Mouse (Mus musculus) layer of hippocampus, adult 11-12 months (tissue): ENCODE measurements around the gene Tmem91.

Source experiments
- DNase-seq: peaks from one replicate; pipeline ENCODE4 v3.0.0; 2022; ENCODE audit warnings: low spot score

Gene Tmem91

DNA sequence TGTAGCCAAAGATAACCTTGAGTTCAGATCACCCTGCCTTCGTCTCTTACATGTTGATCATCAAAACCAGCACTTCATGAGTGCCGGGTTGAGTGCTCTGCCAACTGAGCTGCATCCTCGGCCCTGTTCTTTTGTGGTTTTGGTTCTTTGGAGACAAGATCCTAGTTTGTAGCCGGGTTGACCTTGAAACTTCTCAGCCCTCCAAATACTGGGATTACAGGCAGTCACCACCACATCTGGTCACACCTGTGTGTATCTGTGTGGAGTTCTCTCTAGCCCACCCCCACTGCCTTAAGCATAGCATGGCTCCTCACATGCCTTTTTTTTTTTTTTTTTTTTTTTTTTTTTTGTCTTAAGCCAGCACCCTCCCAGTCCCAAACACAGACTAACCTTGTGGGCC, 4.9 kb downstream of the Tmem91 start:
- no peak for DNase-seq

DNA sequence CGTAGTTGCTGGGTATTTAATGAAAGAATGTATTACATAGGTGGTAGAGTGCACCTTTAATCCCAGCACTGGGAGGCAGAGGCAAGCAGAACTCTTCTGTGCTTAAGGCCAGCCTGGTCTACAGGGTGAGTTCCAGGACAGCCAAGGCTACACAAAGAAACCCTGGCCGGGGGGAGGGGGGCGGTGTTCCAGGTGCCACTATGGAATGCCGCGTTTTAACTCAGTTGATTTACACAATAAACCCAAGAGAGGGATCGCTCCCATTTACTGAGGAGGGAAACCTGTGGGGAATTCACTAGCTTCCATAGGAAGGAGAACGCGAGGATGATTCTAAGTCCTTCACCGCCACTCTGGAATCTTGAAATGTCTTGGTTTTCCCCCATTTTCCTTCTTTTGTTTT, 5.3 kb downstream of the Tmem91 start:
- DNase-seq: no peak

DNA sequence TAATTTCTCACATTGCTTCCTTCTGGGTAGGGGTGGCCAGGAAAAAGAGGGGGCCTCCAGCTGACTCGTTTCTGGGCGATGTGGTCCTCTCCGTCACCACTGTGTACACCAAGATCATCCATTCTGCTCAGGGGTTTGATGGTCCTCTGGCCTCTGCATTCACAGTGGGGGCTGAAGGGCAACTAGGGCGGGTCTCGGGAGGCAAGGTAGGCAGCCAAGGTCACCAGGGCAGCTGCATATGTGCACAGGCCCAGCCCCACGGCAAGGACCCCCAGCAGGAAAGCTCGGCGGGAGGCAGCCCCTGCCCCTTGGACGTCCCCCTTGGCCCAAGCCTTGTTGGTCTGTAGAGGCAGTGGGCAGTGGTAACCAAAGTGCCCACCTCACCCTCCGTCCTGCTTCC, 5.8 kb downstream of the Tmem91 start:
- no peak for DNase-seq

DNA sequence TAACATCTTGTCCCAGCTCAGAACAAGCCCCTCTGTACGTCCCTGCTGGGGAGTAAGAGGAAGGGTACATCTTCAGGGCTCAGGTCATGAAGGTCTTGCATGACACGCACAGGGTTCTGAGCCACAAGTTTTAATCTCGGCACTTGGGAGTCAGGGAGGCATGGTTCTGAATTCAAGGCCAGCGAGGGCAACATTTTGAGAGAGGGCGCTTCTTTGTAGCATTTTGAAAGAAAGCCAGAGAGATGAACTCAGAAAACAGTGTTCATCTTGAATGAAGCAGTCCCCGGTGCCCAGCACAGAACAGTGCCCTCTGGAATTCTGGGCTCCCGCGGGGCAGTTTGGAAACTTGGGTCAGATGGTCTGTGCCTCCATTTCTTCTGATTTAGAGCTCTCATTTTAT, 8.6 kb downstream of the Tmem91 start:
- no peak for DNase-seq

DNA sequence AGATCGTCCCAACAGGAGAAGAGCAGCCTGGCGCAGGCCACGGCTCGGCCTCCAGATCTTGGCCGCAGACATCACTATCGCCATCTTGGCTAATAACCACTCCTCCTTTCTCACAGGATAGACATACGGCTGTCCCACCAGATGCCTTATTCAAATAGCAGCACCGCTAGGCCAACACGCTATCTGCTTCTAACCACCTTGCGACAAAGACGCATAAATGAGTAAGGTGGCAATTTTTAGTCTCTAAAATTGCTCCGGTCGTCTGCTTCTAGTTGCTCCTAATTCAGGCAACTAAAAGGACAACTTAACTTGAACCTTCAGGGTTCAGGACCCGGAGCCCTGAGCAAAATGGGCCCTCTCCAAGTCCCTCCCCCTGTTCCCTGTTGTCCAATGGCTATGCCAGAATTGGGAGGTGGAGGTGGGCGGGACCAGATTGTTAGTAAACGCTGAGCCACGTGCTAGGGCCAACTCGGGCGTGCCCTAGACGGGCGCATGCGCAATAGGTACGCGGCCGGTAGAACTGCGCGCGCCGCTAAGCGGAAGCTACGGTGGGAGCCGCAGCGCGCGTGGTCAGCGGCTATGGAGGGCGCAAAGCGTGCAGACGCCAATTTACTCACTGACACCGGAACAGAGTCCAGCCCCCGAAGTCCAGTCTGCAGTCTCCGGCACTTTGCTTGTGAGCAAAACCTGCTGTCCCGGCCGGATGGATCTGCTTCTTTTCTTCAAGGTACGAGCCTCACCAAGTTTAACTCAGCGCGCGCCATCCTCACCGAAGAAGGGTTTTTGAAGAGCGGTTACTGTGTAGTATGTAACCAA, 16.1 kb downstream of the Tmem91 start, which contains the start of the genes Bckdha and Exosc5:
Gene Bckdha, minus strand, starts transcription at position 325 of the 816 bp plus-strand sequence.
Gene Exosc5, plus strand, starts transcription at position 508 of the 816 bp plus-strand sequence.
- peak; percentile 100 for DNase-seq

DNA sequence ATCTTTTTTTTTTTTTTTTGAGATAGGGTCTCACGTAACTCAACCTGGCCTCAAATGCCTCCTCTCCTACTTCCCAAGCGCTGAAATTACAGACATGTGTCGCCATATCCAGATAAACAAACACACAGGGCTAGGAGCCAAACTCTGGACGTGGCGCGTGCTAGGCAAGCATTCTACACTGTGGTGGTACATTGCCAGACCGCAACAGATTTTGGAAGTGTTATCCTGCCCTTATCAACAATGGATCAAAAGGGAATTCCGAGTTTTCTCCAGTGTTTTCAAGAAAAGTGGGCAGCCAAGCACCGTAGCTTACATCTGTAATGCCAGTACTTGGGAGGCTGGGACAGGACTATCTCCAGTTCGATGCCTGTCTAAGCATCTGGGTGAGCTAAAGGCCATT, 17.2 kb downstream of the Tmem91 start:
- no peak for DNase-seq

DNA sequence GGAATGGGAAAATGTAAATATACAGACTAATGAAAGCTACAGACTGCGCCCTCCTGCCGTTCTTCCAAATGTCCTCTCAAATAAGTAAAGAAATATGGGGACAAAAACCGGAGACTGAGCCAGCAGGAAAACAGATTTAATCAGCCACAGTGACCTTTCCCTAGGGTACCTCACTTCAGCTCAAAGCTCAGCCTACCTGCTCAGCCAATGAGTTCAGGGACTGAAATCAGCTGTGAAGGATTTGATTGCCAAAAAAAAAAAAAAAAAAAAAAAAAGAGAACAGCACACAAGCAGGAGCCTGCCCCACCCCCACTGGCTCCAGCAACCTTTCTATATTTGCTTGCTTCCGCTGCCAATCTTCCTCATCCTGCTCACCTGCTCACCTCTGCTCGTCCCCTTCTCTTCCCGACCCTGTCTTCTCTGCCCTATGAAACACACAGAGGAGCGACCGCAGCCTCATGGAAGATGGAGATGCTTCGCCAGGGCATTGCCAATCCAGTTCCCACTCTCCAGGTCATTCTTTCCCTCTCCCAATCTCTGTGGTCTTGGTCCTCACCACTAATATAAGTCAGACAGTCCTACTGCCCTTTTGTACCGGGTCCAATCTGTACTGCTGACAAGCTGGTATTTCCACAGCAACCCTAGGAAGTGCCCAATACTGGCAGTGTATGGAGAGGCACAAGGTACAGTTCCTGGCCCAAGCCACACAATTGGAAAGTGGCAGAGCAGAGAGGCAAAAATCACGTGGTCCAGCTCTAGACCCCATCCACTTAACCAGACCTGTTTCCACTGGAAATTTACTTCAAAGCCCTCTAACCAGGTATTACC, 19.2 kb downstream of the Tmem91 start:
- DNase-seq: no peak

DNA sequence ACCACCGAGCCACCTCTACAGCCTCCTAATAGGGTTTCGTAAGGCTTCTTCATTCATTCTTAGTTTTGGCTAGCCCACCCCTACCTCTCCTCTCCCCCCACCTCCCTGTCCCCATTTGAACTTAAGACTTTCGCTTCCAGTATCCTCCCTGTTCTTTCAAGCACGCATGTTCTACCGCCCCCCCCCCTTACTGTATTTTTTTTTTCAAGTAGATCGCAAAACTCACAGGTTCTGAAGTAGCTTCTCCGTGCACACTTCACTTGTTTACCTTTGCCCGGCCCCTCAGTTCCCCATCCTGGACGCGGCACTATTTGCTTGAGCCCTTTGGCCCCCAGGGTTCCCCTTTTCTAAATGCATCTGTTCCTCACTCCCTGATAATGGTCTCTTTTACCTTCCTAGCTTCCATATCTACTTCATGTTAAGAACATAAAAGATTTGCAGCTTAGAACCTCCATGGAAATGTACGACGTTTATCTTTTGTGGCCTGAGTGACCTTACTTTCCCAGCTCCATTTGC, 22.7 kb downstream of the Tmem91 start:
- DNase-seq: no peak

DNA sequence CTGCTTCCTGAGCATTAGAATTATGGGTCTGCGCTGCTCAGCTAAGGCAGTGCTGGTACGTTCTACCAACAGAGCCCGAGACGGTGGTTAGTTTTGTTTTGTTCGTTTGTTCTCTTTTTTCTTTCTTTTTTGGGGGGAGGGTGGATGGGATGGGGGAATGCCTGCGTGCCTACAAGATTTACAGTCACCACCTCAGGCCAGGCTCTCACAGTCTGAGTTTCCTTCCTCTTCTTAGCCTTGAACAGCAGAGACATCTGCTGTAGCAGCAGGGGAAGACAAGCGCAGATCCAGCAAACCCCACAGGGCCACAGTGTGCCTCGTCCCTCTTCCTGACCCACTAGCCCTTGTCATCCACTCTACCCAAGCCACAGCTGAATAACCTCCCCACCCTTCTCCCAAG, 23.7 kb downstream of the Tmem91 start:
- DNase-seq: no peak

DNA sequence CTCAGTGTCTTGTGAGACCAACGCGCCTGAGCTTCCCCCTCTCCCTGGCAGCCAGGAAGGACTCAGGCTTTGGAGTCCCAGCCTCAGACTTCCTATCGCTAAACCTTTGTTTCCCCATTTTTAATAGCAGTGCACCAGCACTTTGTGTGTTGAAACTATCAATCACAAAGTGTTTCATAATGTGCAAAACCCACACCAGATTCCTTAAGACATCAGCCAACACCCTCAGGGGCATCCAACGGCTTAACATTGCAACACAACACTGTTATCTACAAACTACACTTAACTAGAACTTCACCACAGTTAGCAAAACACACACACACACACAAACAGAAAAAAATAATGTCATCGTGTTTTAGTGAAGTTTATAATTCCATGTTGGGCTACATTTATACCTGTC, 25.1 kb downstream of the Tmem91 start:
- DNase-seq: no peak

DNA sequence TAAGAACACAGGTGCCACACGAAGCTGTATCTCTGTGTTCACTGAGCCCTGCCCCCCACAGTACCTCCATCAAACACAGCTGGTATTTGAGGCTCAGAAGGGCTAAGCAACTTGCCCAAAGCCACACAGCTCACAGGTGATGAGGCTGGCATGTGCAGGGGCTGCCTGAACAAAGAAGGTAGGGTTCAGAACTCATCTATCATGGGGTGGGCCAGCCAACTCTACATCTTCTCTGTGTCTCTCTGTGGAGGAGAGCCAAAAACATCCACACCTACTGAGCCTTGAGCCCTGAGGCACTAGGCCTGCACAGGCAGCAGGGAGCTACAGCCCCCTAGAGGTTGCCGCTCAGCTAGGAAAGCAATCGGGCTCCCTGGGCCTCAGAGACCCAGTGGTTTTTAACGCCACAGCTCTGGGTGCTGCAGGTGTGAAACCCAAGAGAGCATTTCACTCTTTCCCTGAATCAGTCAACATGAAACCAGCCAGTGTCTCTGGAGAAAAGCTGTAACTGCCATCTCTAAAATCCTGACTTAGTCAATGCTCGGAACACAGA, 27.3 kb downstream of the Tmem91 start:
- DNase-seq: no peak

DNA sequence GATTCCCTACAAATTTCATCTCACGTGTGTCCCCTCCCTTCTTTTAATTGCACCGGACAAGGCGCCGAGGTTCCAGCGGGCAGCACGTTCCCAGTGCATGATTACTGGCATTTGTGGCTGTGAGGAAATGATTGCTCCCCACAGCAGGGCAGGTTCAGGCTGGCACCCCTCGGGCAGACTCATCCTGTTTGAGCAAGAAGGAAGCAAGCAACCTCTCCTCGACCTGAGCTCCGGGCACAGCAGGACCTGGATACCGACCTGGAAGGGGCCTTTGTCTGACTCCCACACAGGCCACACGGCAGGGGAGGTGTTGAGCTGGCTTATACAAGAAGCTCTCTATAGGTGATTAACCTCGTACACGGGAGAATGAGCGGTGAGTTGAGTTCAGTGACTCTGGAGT, 29.9 kb downstream of the Tmem91 start:
- no peak for DNase-seq

DNA sequence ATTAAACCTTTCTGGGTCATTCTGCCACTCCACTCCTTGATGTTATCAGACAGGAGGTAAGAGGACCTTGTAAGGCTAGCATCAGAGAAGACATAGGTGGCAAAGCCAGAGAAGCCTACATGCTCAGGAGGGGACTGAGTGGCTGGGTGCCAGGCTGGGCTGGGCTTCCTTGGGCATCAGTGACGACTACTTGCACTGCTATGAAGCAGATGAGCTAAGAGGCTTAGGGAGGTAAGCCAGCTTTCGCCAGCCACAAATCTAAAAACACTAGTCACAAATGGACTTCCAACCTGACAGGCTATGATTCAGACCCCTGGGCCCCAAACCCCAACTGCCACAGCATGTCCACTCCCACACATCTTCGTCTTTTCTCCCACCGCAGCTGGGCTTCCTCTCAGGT, 30.3 kb downstream of the Tmem91 start:
- no peak for DNase-seq

DNA sequence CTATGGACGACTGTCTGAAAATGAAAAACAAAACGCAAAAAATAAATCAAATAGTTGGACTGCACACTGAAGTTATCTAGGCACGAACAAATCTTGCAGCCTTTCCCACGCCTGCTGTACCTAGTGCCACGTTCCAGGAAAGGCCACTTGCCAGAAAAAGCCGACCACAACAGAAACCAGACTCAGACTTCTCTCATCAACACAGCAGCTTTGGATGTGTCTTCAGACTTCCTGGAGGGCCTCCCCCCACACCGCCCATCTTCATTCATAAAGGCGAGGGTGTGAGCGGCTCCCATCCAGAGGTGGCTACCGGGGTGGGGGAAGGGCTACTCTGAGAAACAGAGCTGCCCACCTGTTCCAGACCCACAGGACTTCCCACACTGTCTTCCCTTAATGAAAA, 30.8 kb downstream of the Tmem91 start:
- DNase-seq: no peak

DNA sequence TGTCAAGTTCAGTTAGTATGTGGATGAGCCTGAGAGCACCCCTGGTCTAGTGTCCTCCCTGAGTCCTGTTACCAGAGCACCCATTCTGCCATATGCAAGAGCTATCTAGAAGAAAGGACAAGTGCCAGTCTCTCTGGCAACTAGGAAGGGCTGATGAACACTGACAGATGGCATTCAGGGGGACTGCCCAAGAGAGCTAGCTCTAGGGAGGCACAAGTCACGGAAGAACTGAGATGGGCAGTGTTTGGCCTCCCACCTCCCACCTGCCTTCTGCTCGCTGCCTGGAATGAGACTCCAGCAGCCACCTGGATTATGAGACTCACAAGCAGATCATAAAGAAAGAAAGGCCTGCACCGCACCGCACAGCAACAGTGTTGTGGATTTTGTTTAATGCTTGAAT, 35.2 kb downstream of the Tmem91 start:
- no peak for DNase-seq

DNA sequence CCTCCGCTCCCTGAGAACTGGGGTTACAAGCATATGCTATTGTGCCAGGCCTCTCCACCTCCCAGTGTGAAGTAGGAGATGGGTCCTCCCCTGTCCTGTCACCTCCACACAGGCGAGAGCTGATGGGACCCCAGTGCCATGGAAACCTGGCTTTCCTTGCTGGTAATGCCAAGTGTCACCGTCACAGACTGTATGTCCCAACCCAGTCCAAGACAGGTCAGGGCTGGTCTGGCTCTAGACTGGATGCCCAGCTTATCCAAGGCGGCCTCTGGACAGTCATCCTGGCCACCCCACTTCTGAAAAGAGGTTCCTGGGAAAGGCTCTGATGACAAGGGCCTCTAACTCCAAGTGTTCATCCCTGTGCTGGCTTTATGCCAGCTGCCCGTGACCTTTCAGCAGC, 37.9 kb downstream of the Tmem91 start:
- no peak for DNase-seq

DNA sequence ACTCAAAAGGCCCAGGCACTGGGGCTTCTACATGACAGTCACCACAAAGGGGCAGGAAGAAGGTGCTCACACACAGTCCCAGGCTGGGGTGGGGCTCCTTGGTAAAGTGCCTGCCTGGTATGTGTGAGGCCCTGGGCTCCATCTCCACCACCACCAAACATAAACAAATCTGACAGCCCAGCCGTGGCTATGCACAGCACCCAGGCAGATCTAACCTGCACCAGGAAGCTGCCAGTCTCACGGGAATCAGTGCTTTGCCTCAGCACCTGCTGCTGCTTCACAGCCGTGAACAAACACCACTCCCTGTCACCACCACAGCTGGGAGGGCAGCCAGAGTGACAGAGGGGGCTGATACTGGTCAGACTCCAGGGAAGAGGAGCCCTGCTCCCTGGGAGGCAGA, 38.6 kb downstream of the Tmem91 start:
- no peak for DNase-seq

DNA sequence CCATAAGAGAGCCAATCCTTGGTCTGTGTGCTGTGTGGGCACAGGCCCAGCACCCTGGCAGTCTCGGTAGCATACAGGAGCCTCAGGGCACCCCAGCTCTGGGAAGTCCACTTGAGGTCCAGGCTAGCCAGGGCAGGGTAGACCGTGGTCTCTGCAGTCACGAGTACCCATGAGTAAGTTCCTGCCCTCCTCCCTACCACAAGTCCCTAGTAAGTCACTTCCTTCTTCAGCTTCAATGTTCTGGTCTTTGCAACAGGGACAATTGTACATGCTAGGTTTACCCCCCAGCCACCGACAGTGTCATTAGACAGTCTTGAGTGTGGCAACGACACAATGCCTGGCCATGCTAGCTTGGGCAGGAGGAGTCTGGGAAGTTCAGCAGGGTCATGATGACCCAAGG, 42.3 kb downstream of the Tmem91 start:
- no peak for DNase-seq

DNA sequence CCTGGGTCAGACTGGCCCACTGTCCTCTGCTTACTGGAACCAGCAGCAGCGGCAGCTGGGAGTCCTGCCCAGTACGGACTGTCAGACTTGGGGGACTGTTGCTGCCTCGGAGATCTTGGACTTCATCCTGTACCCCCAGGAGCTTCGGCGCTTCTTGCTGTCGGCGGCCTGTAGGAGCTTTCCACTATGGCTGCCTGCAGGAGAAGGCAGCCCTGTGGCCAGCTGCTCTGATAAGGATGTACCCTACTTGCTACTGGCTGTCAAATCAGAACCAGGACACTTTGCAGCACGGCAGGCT, 46.7 kb downstream of the Tmem91 start:
- no peak for DNase-seq

DNA sequence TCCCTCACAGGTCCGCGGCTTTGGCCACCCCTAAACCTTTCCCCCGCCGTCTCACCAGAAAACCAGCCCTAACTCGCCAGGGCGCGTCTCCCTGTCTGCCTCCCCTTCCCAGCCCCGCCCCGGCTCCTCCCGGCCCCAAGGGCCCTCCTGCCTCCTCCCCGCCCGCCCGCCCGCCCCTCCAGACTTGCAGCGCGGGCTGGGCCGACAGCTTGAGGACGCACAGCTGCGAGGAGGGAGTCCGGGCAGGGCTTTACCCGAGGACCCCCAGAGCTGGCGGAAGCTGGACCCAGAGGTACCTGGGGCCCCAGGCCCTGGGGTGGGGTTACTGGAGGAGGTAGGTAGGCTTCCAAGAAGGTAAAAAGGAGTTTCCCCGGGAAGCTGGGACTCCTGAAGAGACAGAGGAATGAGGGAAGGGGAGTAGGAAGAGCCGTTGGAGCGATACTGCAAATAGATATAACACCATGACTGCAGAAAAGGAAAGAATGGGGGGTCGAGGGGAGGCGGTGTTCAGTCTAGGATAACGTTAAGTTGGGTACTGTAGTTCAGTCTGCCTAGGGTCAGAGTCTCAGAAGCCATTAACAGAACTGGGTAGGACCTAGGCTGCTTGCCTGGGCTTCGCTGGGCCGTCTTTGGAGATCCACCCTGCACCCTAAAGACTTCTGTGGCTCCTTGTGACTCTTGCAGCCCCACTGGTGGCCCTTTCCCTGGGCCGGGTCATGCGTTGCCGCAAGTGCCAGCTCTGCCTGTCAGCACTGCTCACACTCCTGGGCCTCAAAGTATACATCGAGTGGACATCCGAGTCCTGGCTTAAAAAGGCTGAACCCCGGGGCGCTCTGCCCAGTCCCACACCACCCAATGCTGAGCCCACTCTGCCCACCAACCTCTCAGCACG, 47.3 kb downstream of the Tmem91 start:
- DNase-seq: no peak

DNA sequence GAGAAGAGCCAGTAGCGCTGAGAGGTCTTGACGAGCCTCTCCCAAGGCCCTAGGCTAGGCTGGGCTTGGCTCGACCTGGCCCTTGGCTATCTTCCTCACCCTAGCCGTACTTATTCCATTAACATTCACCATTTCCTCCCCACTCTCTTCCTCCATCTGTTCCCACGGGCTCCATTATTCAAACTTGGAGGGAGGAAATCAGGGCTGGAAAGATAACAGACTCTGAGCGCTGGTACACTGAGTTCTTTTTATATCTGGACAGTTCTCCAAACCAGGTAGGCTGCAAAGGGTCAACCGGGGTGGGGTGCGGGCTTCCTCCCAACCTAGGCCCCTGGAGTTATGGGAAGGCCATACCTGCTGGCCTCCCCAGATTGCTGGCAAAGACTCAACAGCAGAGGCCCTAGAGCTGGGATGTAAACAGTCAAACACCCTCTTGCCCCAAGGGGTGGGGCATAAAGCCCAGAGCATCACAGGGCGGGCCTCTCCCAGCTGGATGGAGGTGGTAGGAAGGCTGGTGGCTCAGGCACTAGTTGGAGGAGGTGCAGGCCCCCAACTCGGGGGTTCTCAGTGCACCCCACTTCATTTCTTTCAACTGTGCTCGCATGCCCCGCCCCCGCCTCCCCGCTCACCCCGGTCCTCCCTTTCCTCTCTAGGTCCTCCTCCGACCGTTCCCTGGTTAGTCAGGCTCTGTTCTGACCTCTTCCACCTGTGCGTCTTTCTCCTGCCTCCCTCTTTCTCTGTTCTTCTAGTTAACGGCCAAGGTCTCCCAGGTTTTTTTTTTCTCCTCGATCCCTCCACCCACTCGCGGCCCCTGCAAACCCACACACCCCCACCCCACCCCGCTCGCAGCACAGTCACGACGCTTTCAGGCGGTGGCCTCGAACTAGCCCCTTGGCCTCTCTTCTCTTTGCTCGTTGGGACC, 48.2 kb downstream of the Tmem91 start, which contains the start of gene B3gnt8:
Gene B3gnt8, plus strand, starts transcription at position 146 of the 922 bp plus-strand sequence.
- no peak for DNase-seq
